Mouse (Mus musculus) right cerebral cortex, adult 18-20 months (tissue): Measurements from ENCODE around the gene Olfr248.
"Not testable (repeated sequence)": the region's sequence is repeated elsewhere in the genome, so short reads cannot be mapped to it uniquely, and the experiment has no call there.

Source experiments
- DNase-seq: peaks from one replicate; pipeline ENCODE4 v3.0.0; 2022; ENCODE audit warnings: mixed read lengths

Olfr248 gene

DNA sequence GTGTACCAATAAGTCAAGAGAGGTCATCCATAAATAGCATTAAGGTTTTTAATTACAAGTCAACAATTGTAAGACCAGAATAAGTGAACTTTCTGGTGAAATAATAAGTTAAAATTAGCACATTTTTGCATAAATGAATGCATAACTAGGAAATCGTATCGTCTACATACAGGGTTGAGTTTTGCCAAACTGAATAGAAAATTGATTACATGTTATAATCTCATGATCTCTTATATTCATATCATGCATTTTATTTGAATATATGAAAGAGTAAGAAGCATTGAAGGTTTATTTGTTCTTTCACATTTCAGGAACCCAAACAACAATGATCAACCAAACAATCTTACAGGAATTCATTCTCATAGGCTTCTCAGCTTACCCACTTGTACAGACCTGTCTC is at the start of gene Olfr248:
Olfr248 (plus strand) TSS at position 301 of the 400 bp plus-strand sequence.
- DNase-seq = no peak

DNA sequence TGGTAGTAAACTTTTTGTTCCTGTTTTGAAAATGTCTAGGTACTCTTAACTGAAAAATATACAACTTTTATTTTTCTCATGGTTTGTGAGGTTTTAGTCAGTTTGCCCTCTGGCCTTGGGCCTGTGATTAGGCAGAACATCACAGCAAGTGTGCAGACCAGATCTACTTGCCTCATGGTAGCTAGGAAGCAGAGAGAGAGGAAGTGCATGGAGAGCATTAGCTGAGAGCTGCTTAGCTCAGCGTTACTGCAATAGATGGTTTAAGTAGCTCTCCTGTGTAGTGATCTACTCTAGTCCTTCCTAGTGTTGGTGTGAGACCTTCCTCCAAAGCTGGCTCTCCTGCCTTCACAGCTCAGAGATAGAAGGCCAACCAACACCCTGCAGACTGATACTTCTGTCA is 37.2 kb upstream of the Olfr248 start:
- DNase-seq = not testable (repeated sequence)

- DNase-seq = no peak
Measured at GRCm38 (mm10) chr1:174354640-174355039, 36.2 kb upstream of the Olfr248 start.

- DNase-seq = no peak
Measured at GRCm38 (mm10) chr1:174364882-174365451, 25.9 kb upstream of the Olfr248 start, which contains the start of gene Olfr417. Gene Olfr417, plus strand, starts transcription at chr1:174365122.

- no peak for DNase-seq
Measured at GRCm38 (mm10) chr1:174373799-174374198, 17.0 kb upstream of the Olfr248 start.

DNA sequence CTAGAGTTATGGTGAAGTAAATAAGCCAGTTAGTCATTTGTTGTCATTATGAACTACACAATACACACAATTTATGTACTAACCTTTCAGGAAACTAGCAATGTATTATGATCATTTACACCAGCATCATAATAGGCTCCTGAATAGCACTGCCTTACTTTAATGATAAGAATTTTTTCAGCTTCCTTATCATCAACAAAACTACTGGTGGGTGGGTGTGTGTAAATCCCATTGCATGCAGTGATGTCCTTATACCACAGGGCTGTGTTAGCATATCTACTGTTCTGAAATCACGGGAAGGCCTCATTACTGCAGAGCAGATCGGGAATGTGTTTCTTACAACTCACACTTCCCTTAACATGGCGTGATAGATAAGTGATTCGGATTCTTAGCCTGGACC is 32.1 kb downstream of the Olfr248 start:
- DNase-seq = no peak

DNA sequence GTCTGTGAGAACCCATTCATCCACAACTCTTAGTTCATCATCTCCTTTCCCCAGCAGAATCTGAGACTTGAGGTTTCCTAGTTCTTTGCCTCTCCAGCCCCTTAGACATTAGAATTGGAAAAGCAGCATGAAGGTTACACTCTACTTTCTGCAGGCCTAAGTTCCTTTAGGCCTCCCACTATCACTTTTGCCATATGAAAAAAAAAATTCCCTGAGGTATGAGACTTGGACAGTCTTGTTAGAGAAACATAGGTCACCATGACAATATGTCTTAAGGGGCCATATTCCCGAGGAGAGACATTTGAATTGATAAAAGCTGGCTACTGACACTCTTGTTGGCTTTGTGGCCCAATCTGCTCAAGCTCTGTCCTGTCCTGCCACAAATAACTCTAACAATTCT is 32.9 kb downstream of the Olfr248 start, which contains the start of gene Olfr414:
Olfr414 (plus strand) TSS at position 301 of the 400 bp plus-strand sequence.
- no peak for DNase-seq

GRCm38 (mm10) chr1:174426180-174426986 is 35.5 kb downstream of the Olfr248 start:
- DNase-seq = no peak

DNA sequence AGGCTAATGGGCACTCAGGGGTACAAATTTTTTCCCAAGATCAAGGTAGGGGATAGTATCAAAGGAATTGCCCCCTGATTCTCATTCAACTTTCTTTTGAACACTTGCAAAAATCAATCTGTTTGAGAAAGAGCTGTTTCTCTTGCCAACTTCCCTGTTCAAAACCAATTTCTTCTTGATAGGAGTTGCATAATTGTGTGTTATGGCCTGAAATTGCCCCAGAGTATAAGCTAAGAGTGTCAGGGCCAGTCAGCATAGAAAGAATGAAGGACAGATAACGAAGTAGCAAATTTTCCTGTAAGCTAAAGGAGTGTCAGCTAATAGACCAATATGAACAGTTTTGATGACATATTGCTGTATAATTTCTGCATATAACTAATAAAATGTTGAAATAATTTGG is 36.6 kb downstream of the Olfr248 start:
- DNase-seq = no peak

- DNase-seq = no peak
Measured at GRCm38 (mm10) chr1:174428407-174428806, 37.6 kb downstream of the Olfr248 start.

DNA sequence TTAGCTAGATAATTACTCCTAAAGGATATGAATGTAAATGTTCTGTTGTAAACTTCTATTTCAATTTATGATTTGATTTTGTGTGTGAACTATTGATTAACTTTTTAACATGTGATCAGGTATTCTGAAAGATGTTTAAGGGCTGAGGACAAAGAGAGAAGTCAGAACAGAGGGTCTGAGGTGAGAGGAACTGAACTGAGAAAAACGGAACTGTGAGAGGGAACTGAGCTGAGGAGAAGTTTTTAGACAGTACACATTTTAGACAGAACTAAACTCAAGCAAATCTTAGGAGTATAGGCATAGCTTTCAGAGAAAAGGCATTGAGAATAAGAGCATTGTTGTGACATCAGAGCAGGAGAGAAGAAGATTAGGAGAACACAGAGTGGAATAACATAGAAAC is 43.3 kb downstream of the Olfr248 start:
- DNase-seq = no peak
